Mouse (Mus musculus) C2C12 (cell line): ENCODE results near the gene Fuk. TPM values are rescaled to one million over a fixed set of nuclear protein-coding genes. Genes with fewer than 3 reads are reported as not detected.
A peak's percentile ranks its signal among the peaks of the same experiment; 100 is the strongest.
"Not testable (repeated sequence)": the region's sequence is repeated elsewhere in the genome, so short reads cannot be mapped to it uniquely, and the experiment has no call there.

Experiments
- H3K27me3 ChIP-seq: one replicate; pipeline ENCODE4 v1.6.1; 2011; ENCODE audit not compliant: control insufficient read depth, insufficient read depth, insufficient read length
- H3K36me3 ChIP-seq: one replicate; pipeline ENCODE4 v1.6.1; 2011; ENCODE audit not compliant: control insufficient read depth, insufficient read depth
- H3K4me3 ChIP-seq: one replicate; pipeline ENCODE4 v1.5.1; 2011; ENCODE audit warnings: mild to moderate bottlenecking, control low read depth; ENCODE audit not compliant: poor library complexity, insufficient read depth, severe bottlenecking
- H3K79me2 ChIP-seq: one replicate; pipeline ENCODE4 v1.6.1; 2011; ENCODE audit not compliant: control insufficient read depth, insufficient read depth
- H3K79me3 ChIP-seq: one replicate; pipeline ENCODE4 v1.6.1; 2011; ENCODE audit warnings: low read depth, control low read depth
- H3ac ChIP-seq: one replicate; pipeline ENCODE3; 2011; ENCODE audit warnings: low read depth; ENCODE audit not compliant: control insufficient read depth, insufficient read length
- CEBPB ChIP-seq: IDR thresholded peaks from one replicate; pipeline ENCODE4 v1.6.1; 2011; ENCODE audit warnings: low read depth, mild to moderate bottlenecking, control low read depth, moderate library complexity
- CTCF ChIP-seq: IDR thresholded peaks from one replicate; pipeline ENCODE4 v1.5.1; 2011; ENCODE audit not compliant: control insufficient read depth, insufficient read depth, insufficient read length
- FOSL1 ChIP-seq: IDR thresholded peaks from one replicate; pipeline ENCODE4 v1.8.0; 2011; ENCODE audit warnings: mild to moderate bottlenecking, low read length; ENCODE audit not compliant: poor library complexity, insufficient read depth, severe bottlenecking
- MAX ChIP-seq: IDR thresholded peaks from one replicate; pipeline ENCODE4 v1.6.1; 2011; ENCODE audit warnings: mild to moderate bottlenecking, control low read depth
- MYOD1 ChIP-seq: IDR thresholded peaks from one replicate; pipeline ENCODE4 v1.6.1; 2011; ENCODE audit warnings: low read depth; ENCODE audit not compliant: control insufficient read depth, insufficient read length
- MYOG ChIP-seq: IDR thresholded peaks from one replicate; pipeline ENCODE4 v1.6.1; 2011; ENCODE audit not compliant: control insufficient read depth, insufficient read length; ENCODE audit errors: extremely low read depth
- USF1 ChIP-seq: IDR thresholded peaks from one replicate; pipeline ENCODE4 v1.6.1; 2011; ENCODE audit warnings: low read depth, mild to moderate bottlenecking, control low read depth, moderate library complexity
- polyA plus RNA-seq: library from polyadenylated mRNA; unstranded; fragments of >200 nt; fragmentation: generic; extraction: Trizol; gene quantifications from one replicate; pipeline ENCODE4 v1.2.1, GENCODE M21; 2012; ENCODE audit warnings: missing spikeins

Fuk gene
- polyA plus RNA-seq, 1 experiment: 6.4 TPM

GRCm38 (mm10) chr8:110931176-110931939, 29.1 kb upstream of the Fuk start:
- H3K27me3 ChIP-seq: no peaks in the 10 kb centered on the region
- peaks cover 9% of the 10 kb centered on the region for H3K79me3 ChIP-seq
- peak overlapping the region; percentile 12 for H3ac ChIP-seq
- H3K79me2 ChIP-seq: peaks cover 86% of the 10 kb centered on the region
- H3K36me3 ChIP-seq: no peaks in the 10 kb centered on the region
- peak; percentile 32 for TF ChIP-seq MYOD1
- TF ChIP-seq MAX: no peak
- TF ChIP-seq CTCF: no peak
- no peak for TF ChIP-seq MYOG
- TF ChIP-seq FOSL1: no peak
- no peak overlapping the region for H3K4me3 ChIP-seq

- not testable (repeated sequence) for H3K36me3 ChIP-seq, H3K79me3 ChIP-seq, H3ac ChIP-seq, H3K27me3 ChIP-seq, H3K4me3 ChIP-seq
- H3K79me2 ChIP-seq: peaks cover 84% of the 10 kb centered on the region
Measured at GRCm38 (mm10) chr8:110929672-110930071, 27.4 kb upstream of the Fuk start.

GRCm38 (mm10) chr8:110929066-110929465, 26.8 kb upstream of the Fuk start:
- Histone ChIP-seq H3K4me3 (no peak overlapping the region), H3K27me3 (no peaks in the 10 kb centered on the region), H3ac (no peak overlapping the region), H3K79me2 (peaks cover 86% of the 10 kb centered on the region), H3K79me3 (peaks cover 13% of the 10 kb centered on the region), H3K36me3 (no peaks in the 10 kb centered on the region)
- peak; percentile 32 for TF ChIP-seq MYOD1
- TF ChIP-seq USF1: no peak
- no peak for TF ChIP-seq CTCF
- no peak for TF ChIP-seq MAX
- TF ChIP-seq CEBPB: no peak
- no peak for TF ChIP-seq MYOG
- no peak for TF ChIP-seq FOSL1

- Histone ChIP-seq H3K4me3 (no peak overlapping the region), H3ac (no peak overlapping the region), H3K79me3 (peaks cover 15% of the 10 kb centered on the region), H3K27me3 (no peaks in the 10 kb centered on the region), H3K36me3 (no peaks in the 10 kb centered on the region), H3K79me2 (peaks cover 86% of the 10 kb centered on the region)
- TF ChIP-seq MYOG (no peak), MAX (no peak), FOSL1 (no peak), USF1 (no peak), CEBPB (no peak), CTCF (no peak), MYOD1 (no peak)
Measured at GRCm38 (mm10) chr8:110928435-110928834, 26.1 kb upstream of the Fuk start.

- TF ChIP-seq CTCF (no peak), MYOD1 (no peak), CEBPB (no peak), FOSL1 (no peak), MYOG (no peak), USF1 (no peak), MAX (no peak)
- H3K4me3 ChIP-seq: no peak overlapping the region
- H3K79me3 ChIP-seq: peaks cover 28% of the 10 kb centered on the region
- H3K36me3 ChIP-seq: no peaks in the 10 kb centered on the region
- no peak overlapping the region for H3ac ChIP-seq
- no peaks in the 10 kb centered on the region for H3K27me3 ChIP-seq
- peaks cover 89% of the 10 kb centered on the region for H3K79me2 ChIP-seq
Measured at GRCm38 (mm10) chr8:110926690-110927089, 24.4 kb upstream of the Fuk start.

GRCm38 (mm10) chr8:110925691-110926140, 23.4 kb upstream of the Fuk start:
- TF ChIP-seq USF1: no peak
- no peak for TF ChIP-seq MYOD1
- TF ChIP-seq MYOG: no peak
- no peak for TF ChIP-seq MAX
- TF ChIP-seq CEBPB: no peak
- TF ChIP-seq CTCF: no peak
- TF ChIP-seq FOSL1: no peak
- Histone ChIP-seq H3K4me3 (no peak overlapping the region), H3K79me2 (peaks cover 91% of the 10 kb centered on the region), H3ac (no peak overlapping the region), H3K36me3 (no peaks in the 10 kb centered on the region), H3K27me3 (no peaks in the 10 kb centered on the region), H3K79me3 (peaks cover 29% of the 10 kb centered on the region)
